Mouse (Mus musculus): ENCODE data around the gene Olfr480. TPM values are rescaled to one million over a fixed set of nuclear protein-coding genes. Genes with fewer than 3 reads are reported as not detected.

The Olfr480 gene
- polyA plus RNA-seq (2012; rRNA removed), result not detected in 2 replicates

DNA sequence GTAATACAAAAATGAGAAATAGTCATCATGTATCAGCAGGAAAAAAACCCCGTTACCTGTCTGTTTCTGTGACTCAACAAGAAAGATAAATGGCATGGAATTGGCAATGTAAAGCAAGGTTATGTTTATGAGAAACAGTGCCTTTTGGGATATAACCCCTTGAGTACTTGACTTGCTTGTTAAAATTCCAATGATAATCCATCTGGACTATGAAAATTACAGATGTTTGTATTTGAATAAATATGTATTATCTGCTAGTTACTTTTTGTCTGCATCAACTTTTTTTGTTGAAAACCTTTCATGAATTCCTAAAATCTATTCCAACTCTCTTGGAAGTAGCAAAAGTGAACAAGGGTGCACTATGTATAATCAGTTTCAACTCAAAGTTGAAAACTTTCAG is at the start of gene Olfr480:
Gene Olfr480 (minus strand): TSS at position 101 of the 400 bp plus-strand sequence.

DNA sequence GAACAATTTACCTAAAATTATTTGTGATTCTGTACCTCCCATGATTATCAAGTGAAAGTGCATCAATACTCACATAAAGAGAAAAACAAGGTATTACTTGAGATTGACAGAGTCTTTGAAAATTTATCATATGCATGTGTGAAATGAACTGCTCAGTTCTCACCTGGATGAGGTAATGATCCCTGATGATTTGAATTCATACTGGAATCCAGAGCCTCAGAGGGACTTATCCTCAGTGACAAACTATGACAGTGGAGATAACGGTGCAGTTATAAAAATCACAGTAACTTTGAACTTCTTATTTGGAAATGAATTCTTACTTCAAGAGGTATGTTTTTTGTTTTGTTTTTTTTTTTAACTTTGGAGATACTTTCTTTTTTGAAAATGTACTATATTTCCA is 33.4 kb upstream of the Olfr480 start, which contains the start of gene Olfr483:
Gene Olfr483 (plus strand): TSS at position 301 of the 400 bp plus-strand sequence.

GRCm38 (mm10) chr7:108097486-108097885 is 30.3 kb upstream of the Olfr480 start, which contains the start of gene Olfr482:
Gene Olfr482, minus strand, starts transcription at chr7:108097586.

DNA sequence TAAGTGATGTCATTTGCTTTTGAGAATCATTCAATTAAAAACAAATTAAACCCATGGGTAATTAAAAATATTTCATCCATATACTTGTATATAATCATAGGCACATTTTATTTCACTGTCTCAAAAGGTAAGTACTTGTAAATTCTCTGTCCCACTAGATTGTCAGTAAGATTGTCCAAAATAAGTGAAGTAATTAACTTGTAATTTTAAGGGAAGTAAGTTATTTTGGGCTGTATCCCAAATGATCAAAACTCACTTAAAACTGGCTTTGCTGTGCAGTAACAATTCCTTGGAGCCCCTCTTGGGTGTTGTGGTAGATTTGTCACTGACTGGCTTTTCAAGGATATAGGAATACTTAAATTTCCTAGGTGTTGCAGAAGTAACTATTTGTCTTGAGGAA is 12.4 kb upstream of the Olfr480 start, which contains the start of gene Olfr481:
Gene Olfr481 (plus strand): TSS at position 301 of the 400 bp plus-strand sequence.

GRCm38 (mm10) chr7:108050393-108050792 is 16.8 kb downstream of the Olfr480 start, which contains the start of gene Olfr479:
Gene Olfr479, plus strand, starts transcription at chr7:108050693.

GRCm38 (mm10) chr7:108033889-108034288 is 33.3 kb downstream of the Olfr480 start, which contains the start of gene Olfr478:
Gene Olfr478, minus strand, starts transcription at chr7:108033989.

Other genes with a start within 250 kb of the Olfr480 start
- not detected in 2 replicates for gene Olfr469, start 241.8 kb downstream of the Olfr480 start, polyA plus RNA-seq (2012; rRNA removed)
- gene Olfr470, start 219.9 kb downstream of the Olfr480 start, polyA plus RNA-seq (2012; rRNA removed), result not detected in 2 replicates
- not detected in 2 replicates for gene Olfr472, start 169.4 kb downstream of the Olfr480 start, polyA plus RNA-seq (2012; rRNA removed)
- gene Olfr473, start 136.9 kb downstream of the Olfr480 start, polyA plus RNA-seq (2012; rRNA removed), result not detected in 2 replicates
- gene Olfr474, start 112.7 kb downstream of the Olfr480 start, polyA plus RNA-seq (2012; rRNA removed), result not detected in 2 replicates
- not detected in 2 replicates for gene Olfr476, start 102.5 kb downstream of the Olfr480 start, polyA plus RNA-seq (2012; rRNA removed)
- gene Olfr477, start 80.7 kb downstream of the Olfr480 start, polyA plus RNA-seq (2012; rRNA removed), result not detected in 2 replicates
- not detected in 2 replicates for gene Olfr478, start 33.4 kb downstream of the Olfr480 start, polyA plus RNA-seq (2012; rRNA removed)
- gene Olfr479, start 16.7 kb downstream of the Olfr480 start, polyA plus RNA-seq (2012; rRNA removed), result not detected in 2 replicates
- not detected in 2 replicates for gene Olfr481, start 12.5 kb upstream of the Olfr480 start, polyA plus RNA-seq (2012; rRNA removed)
- gene Olfr482, start 30.2 kb upstream of the Olfr480 start, polyA plus RNA-seq (2012; rRNA removed), result not detected in 2 replicates
- gene Olfr483, start 33.5 kb upstream of the Olfr480 start, polyA plus RNA-seq (2012; rRNA removed), result not detected in 2 replicates
- not detected in 2 replicates for gene Olfr484, start 60.1 kb upstream of the Olfr480 start, polyA plus RNA-seq (2012; rRNA removed)
- not detected in 2 replicates for gene Olfr485, start 92.5 kb upstream of the Olfr480 start, polyA plus RNA-seq (2012; rRNA removed)
- not detected in 2 replicates for gene Olfr486, start 105.4 kb upstream of the Olfr480 start, polyA plus RNA-seq (2012; rRNA removed)
- gene Olfr487, start 147.3 kb upstream of the Olfr480 start, polyA plus RNA-seq (2012; rRNA removed), result not detected in 2 replicates
- gene Olfr488, start 191.0 kb upstream of the Olfr480 start, polyA plus RNA-seq (2012; rRNA removed), result not detected in 2 replicates
- gene Olfr490, start 221.6 kb upstream of the Olfr480 start, polyA plus RNA-seq (2012; rRNA removed), result not detected in 2 replicates
- gene Olfr491, start 246.1 kb upstream of the Olfr480 start, polyA plus RNA-seq (2012; rRNA removed), result not detected in 2 replicates